Mouse (Mus musculus) E14TG2a.4 (cell line): Measurements from ENCODE around the gene Plscr3.

Experiments
- H3K27me3 ChIP-seq: 2 replicates; pipeline ENCODE4 v1.6.1; 2014; ENCODE audit warnings: low read length, control low read depth; ENCODE audit not compliant: insufficient read depth
- H3K36me3 ChIP-seq: 2 replicates; pipeline ENCODE4 v1.6.1; 2014; ENCODE audit warnings: low read length, control low read depth; ENCODE audit not compliant: insufficient read depth
- H3K4me1 ChIP-seq: replicated peaks from 2 replicates; pipeline ENCODE4 v1.6.1; 2014; ENCODE audit warnings: low read depth, low read length, control low read depth
- H3K4me3 ChIP-seq: replicated peaks from 2 replicates; pipeline ENCODE4 v1.5.1; 2014; ENCODE audit warnings: mild to moderate bottlenecking, low read length
- H3K9me3 ChIP-seq: 2 replicates; pipeline ENCODE4 v1.6.1; 2014; ENCODE audit warnings: low read length, control low read depth
- CTCF ChIP-seq: conservative IDR thresholded peaks from 2 replicates; pipeline ENCODE4 v1.5.1; 2014; ENCODE audit warnings: low read length
- NANOG ChIP-seq: IDR thresholded peaks from 2 replicates; pipeline ENCODE4 v1.6.1; 2014; ENCODE audit warnings: borderline replicate concordance, low read length, mixed read lengths
- POU5F1 ChIP-seq: IDR thresholded peaks from 2 replicates; pipeline ENCODE4 v1.6.1; 2014; ENCODE audit warnings: low read length, borderline replicate concordance

Gene Plscr3

DNA sequence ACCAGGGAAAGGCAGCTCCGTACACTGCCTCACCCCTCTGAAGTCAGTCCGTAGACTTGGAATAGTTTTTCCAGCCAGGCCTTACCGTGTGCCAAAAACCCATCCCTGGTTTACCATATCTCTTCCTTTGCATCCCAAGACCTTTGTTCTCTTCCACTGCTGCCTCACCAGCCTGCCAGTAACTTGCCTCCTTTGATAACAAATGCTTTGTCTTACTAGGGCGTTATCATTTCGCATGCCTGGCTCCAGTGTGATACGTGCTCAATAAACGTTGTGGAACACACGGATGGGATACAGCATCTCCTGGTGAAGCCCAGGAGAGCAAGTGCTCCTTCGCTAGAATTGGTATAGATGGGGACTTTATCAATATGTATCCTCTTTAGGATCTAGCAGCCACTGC, 21.2 kb downstream of the Plscr3 start:
- TF ChIP-seq CTCF (no peak), NANOG (no peak), POU5F1 (no peak)
- Histone ChIP-seq H3K27me3 (peaks cover 2% of the 10 kb centered on the region; the same call in 1 of the 2 replicates), H3K4me1 (peaks cover 46% of the 10 kb centered on the region), H3K36me3 (no peaks in the 10 kb centered on the region), H3K4me3 (no peak overlapping the region), H3K9me3 (no peaks in the 10 kb centered on the region)

DNA sequence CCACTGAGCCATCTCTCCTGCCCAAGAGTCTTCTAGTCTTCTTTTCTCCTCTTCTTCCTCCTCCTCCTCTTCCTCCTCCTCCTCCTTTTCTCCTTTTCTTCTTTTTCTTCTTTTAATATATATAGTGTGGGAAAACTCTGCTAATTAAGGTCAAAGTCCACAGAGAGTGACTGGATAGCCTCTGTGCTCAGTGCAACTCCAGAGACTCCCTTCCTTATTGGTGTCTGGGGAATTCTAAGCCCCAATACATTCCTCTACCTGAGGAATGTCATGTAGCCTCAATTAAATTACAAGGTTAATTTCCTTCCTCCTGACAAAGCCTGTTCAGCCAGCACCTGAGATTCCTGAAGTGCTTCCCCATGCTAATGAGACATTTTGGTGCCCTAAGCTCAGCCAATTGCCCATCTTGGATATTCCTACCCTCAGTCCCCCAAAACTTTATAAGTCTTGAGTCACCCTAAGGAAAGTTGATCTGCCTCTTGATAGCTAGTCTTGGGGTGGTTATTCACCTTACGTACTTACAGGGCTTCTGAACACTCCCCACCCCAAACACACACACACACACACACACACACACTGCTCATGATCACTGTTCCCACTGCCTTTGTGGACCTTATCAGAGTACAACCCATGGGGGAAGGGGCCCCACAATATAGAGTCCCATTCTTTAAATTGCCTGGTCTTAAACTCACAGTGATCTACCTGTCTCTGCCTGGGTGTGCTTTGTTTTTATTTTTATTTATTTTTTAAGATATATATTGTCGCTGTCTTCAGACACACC, 24.3 kb downstream of the Plscr3 start:
- Histone ChIP-seq H3K4me1 (peaks cover 36% of the 10 kb centered on the region), H3K36me3 (no peaks in the 10 kb centered on the region), H3K27me3 (peaks cover 2% of the 10 kb centered on the region; the same call in 1 of the 2 replicates), H3K4me3 (no peak overlapping the region), H3K9me3 (no peaks in the 10 kb centered on the region)
- no peak for TF ChIP-seq CTCF
- no peak for TF ChIP-seq NANOG
- no peak for TF ChIP-seq POU5F1

DNA sequence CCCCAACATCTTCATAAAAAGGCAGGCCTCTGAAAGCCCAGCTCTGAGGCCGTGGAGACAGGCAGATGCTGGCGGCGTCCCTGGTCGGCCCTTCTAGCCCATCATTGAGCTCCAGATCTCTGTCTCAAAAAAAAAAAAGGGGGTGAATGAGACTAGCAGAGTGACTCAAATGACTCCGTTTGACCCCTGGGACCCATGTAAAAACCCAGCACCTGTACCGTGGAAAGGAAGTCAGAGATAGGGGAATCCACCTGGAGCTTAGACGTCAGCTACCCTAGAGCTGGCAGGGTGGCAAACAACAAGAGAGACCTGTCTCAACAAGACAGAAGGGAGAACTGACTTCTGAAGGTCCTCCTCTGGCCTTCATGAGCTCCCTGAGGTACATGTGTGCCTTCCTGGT, 25.6 kb downstream of the Plscr3 start:
- H3K36me3 ChIP-seq = no peaks in the 10 kb centered on the region
- peaks cover 38% of the 10 kb centered on the region for H3K4me1 ChIP-seq
- TF ChIP-seq NANOG (no peak), CTCF (no peak)
- no peak overlapping the region for H3K4me3 ChIP-seq
- peaks cover 2% of the 10 kb centered on the region; the same call in 1 of the 2 replicates for H3K27me3 ChIP-seq
- H3K9me3 ChIP-seq = no peaks in the 10 kb centered on the region

DNA sequence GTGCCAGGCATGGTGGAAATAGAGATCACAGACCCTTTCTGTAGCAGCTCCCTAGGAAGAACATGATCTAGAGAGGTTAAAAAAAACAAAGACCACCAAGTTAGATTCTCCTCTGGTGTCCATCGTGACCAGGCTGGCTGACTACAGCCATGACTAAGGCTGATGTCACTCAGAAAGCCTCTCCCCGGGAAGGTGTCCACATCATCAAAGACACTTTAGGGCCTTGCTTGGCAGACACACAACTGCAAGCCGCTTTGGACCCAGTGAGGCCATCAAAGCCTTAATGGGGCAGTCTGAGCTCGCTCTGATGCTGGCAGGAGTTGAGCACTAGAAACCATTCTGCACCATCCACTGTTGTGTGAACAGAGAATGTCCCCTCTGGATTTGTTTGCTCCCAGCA, 26.3 kb downstream of the Plscr3 start:
- no peak for TF ChIP-seq NANOG
- TF ChIP-seq POU5F1 = no peak
- no peak for TF ChIP-seq CTCF
- no peaks in the 10 kb centered on the region for H3K9me3 ChIP-seq
- H3K36me3 ChIP-seq = no peaks in the 10 kb centered on the region
- H3K27me3 ChIP-seq = no peaks in the 10 kb centered on the region; the same call in 1 of the 2 replicates
- peaks cover 36% of the 10 kb centered on the region for H3K4me1 ChIP-seq
- H3K4me3 ChIP-seq = no peak overlapping the region

DNA sequence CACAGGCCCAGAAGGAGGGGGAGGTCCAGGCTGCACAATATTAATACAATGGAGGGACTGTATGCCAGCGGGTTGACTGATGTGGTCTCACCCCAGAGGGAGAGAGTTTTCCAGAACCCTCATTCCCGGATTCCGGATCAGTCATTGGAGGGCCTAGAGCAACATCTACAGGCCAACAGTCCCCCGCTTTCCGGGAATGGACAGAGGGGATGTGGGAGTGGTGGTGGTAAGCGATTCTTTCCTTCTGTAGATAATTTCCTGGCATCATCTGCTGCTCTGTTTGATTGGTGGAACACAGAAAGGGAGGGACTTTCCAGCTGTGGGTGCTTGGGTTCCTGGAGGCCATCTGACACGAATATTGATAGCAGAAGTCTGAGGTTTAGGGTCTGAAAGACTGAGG, 30.0 kb downstream of the Plscr3 start:
- Histone ChIP-seq H3K36me3 (no peaks in the 10 kb centered on the region), H3K27me3 (peaks cover 26% of the 10 kb centered on the region), H3K4me1 (peaks cover 67% of the 10 kb centered on the region), H3K9me3 (no peaks in the 10 kb centered on the region), H3K4me3 (0 out of 2 replicates have a peak overlapping the region, but pooled peaks have one; percentile 67)
- TF ChIP-seq CTCF = no peak
- TF ChIP-seq NANOG = no peak
- TF ChIP-seq POU5F1 = no peak

DNA sequence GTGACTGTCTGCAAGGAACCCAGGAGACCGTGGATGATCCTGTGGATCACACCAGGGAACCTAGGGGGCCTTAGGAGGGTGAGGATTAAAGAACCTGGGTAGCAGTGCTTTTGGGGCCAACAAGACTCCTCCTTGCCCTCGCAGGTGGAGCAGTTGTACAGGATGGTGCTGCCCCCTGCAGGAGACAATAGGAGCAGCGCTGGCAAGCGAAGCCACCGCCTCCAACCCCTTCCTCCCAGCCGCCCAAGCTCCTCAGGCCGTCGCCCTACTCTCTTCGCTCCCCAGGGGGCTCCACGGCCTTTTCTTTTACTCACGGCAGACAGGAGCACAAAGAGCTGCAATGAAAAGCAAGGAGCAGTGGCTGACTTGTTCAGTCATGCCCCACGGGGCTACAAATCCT, 30.7 kb downstream of the Plscr3 start:
- TF ChIP-seq NANOG (no peak), CTCF (peak; percentile 76)
- no peaks in the 10 kb centered on the region for H3K36me3 ChIP-seq
- peaks cover 33% of the 10 kb centered on the region for H3K27me3 ChIP-seq

DNA sequence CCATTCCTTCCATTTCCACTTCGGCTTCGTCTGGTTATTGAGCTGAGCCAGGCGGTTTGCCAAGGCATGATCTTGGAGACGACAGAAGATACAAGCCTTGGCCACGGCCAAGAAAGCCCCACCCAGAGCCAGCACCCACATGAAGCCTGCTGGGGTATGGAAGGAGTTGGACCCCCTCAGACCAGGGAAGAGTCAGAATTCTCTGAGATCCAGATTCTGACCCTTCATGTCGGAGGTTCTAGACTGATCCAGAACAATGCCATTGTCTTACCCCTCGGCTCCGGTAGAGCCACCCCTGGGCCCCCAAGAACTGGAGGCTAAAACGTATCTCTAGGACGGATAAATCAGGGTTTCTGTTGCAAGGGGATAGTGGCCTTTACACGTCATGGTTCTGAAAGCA, 31.7 kb downstream of the Plscr3 start, which contains the start of gene Tmem95:
TSS of gene Tmem95 (minus strand) at position 141 of the 400 bp plus-strand sequence.
- Histone ChIP-seq H3K36me3 (no peaks in the 10 kb centered on the region), H3K4me3 (peak within 1 kb of the TSS; percentile 67), H3K27me3 (peaks cover 40% of the 10 kb centered on the region), H3K4me1 (peaks cover 80% of the 10 kb centered on the region), H3K9me3 (no peaks in the 10 kb centered on the region)
- TF ChIP-seq POU5F1 (no peak), CTCF (no peak), NANOG (no peak)

More for the DNA sequence above, 30.7 kb downstream of the Plscr3 start:
- Histone ChIP-seq H3K4me3 (peak overlapping the region; percentile 67), H3K4me1 (peaks cover 74% of the 10 kb centered on the region), H3K9me3 (no peaks in the 10 kb centered on the region)

DNA sequence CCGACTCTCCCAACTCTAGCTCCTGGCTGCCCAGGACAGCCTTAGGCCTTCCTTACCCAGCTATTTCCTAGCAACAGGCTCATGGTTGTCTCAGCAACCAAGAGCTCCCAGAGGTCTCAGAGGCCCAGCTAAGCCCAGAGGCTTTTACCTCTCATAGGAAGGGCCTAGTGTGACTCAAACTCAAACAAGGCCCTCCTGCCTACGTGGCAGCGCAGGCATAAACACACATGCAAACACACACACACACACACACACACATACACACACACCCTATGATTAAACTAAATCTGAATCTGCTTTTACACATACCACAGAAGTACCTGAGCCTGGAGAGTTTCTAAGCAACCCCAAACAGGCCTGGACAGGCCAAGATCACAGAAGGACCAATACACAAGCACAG, 32.2 kb downstream of the Plscr3 start:
- H3K27me3 ChIP-seq = peaks cover 40% of the 10 kb centered on the region
- H3K36me3 ChIP-seq = no peaks in the 10 kb centered on the region
- H3K4me3 ChIP-seq = peak overlapping the region; percentile 67
- peaks cover 80% of the 10 kb centered on the region for H3K4me1 ChIP-seq
- TF ChIP-seq NANOG (no peak), CTCF (no peak), POU5F1 (no peak)
- H3K9me3 ChIP-seq = no peaks in the 10 kb centered on the region

DNA sequence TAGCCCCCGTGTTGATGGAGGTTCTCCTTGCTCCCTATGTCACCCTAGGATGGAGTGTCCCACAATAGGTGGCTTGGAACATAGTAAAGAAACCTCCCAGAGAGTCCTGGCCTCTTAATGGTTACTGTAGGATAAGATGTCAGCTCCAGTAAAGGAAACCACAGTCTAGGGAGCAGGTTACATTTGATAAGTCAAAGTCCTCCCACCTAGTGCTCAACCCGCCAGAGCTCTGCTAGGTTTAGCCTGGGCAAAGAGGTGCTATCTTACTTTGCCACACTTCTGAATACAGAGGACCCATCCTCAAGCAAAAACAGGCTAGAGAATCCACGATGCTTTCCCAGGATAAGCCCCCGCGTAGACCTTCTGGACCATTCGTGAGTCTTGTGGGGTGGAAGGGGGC, 32.8 kb downstream of the Plscr3 start:
- Histone ChIP-seq H3K27me3 (peaks cover 40% of the 10 kb centered on the region), H3K9me3 (no peaks in the 10 kb centered on the region), H3K4me1 (peaks cover 80% of the 10 kb centered on the region), H3K36me3 (peaks cover under 1% of the 10 kb centered on the region; the same call in 1 of the 2 replicates), H3K4me3 (peak overlapping the region; percentile 77; the same call in 1 of the 2 replicates)
- TF ChIP-seq POU5F1 = no peak
- TF ChIP-seq NANOG = no peak
- no peak for TF ChIP-seq CTCF
